Mouse (Mus musculus) left cerebral cortex, postnatal 25 days (tissue): ENCODE measurements around the gene Tmem69. TPM values are rescaled to one million over a fixed set of nuclear protein-coding genes. Genes with fewer than 3 reads are reported as not detected.

Experiments
- total RNA-seq, 2 experiments: library from RNA; stranded (reverse); gene quantifications; 2 replicates each; pipeline ENCODE4 v1.2.3; 2021

Gene Tmem69
- total RNA-seq, 2 experiments from 2014 or later = 9.8 to 10.6 TPM

Other genes with a start within 250 kb of the Tmem69 start
- 100 to 1,000 TPM; 102 to 104 TPM for gene Mast2, start 91.8 kb downstream of the Tmem69 start, total RNA-seq
- gene Ipp, start 48.4 kb downstream of the Tmem69 start, total RNA-seq = 10 to 100 TPM; 18.9 to 20.1 TPM
- 10 to 100 TPM; 40.8 to 43.6 TPM for gene Gpbp1l1, start 1.7 kb upstream of the Tmem69 start, total RNA-seq
- 1 to 10 TPM; 5.0 to 5.5 TPM for gene Ccdc17, start 40.7 kb upstream of the Tmem69 start, total RNA-seq
- 10 to 100 TPM; 32.3 to 36.8 TPM for gene Nasp, start 72.0 kb upstream of the Tmem69 start, total RNA-seq
- gene Akr1a1, start 95.7 kb upstream of the Tmem69 start, total RNA-seq = 100 to 1,000 TPM; 396 to 420 TPM
- 100 to 1,000 TPM; 158 to 160 TPM for gene Prdx1, start 129.6 kb upstream of the Tmem69 start, total RNA-seq
- gene Mmachc, start 152.5 kb upstream of the Tmem69 start, total RNA-seq = 10 to 100 TPM; 16.2 to 17.1 TPM
- gene Ccdc163, start 152.6 kb upstream of the Tmem69 start, total RNA-seq = 1 to 10 TPM; 4.0 to 6.5 TPM
- gene Tesk2, start 165.0 kb upstream of the Tmem69 start, total RNA-seq = 1 to 10 TPM; 4.2 to 5.8 TPM